Mouse (Mus musculus): Measurements from ENCODE around the gene Atg9b.

DNA sequence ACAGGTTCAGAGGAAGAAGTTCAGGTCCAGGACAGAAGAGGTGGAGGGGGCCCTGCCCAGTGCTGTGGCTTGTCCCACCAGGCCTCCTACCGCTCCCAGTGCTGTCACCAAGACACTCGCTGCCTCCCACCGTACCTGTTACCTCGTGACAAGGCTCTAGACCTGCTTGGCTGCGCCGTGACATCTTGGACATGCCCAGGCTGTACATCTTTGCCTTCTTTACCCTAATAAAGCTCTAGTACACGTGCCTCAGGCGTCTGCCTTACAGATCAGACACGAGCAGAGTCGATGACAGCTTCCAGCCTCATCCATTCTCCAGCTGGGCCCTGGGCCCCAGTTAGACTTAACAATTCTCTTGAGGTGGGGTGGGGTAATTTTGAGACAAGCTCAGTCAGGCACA is 25.6 kb upstream of the Atg9b start:
- TF ChIP-seq CTCF (IDR thresholded peaks at IDR 0.05) (no peak), EP300 (IDR thresholded peaks at IDR 0.05) (no peak)

All from lung, postnatal 0 days (tissue).